Mouse (Mus musculus) stomach, postnatal 0 days (tissue): ENCODE data around the gene Ppp1r14b.

ENCODE experiments used
- CTCF ChIP-seq: IDR thresholded peaks from 2 replicates; pipeline ENCODE4 v1.5.1; 2016; ENCODE audit warnings: antibody characterized with exemption, low read depth, mild to moderate bottlenecking, moderate library complexity
- EP300 ChIP-seq: optimal IDR thresholded peaks from 2 replicates; pipeline ENCODE3; 2016; ENCODE audit warnings: antibody characterized with exemption

GRCm38 (mm10) chr19:6994002-6994401 lies 19.2 kb downstream of the Ppp1r14b start:
- TF ChIP-seq CTCF (no peak), EP300 (no peak)
